Mouse (Mus musculus): ENCODE results near the gene Slc24a1.

DNA sequence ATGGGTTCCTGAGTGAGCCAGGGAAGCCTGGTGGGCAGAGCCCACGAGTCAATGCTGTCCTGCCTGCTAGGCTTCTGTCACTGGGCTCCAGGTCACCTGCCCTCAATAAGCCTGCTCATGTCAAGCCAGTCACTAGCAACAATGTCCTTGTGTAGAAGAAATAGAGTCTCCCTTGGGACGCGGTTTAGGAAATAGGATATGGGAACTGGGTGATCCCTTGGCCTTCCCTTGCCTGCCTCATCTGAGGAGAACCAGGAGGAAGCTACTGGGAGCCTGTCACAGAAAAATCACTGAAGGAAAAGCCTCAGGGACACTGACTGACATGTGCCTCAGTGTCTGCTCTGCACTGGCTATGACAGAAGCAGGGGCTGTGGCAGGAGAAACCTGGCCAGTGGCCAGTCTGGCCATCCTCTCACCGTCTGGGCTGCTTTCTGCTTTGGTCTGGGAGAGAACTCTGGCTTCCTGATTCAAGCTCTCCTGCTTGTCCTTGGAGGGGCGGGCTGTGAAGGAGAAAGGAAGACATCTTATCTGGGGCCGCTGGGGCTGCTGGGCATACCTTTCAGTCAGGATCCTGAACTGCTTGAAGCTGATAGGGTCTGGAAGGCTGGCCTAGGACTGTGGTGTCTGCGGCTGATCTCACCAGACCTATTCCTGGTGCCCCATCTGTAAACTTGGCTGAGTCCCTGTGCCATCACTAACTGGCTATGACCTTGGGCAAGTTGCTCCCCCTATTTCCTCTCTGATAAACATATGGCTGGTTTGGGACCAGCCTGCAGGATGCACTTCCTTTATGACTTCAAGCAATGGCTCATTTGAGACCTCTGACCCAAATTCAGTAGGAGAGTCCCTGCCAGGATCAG, 19.4 kb downstream of the Slc24a1 start:
- TF ChIP-seq CTCF (IDR thresholded peaks at IDR 0.05; ENCODE audit: borderline replicate concordance, control insufficient read depth, extremely low read depth, insufficient read depth, low read length, poor library complexity) (no peak), POLR2A (IDR thresholded peaks at IDR 0.05; ENCODE audit: control insufficient read depth, extremely low read depth, insufficient read depth, low read length, poor library complexity) (no peak)
